Mouse (Mus musculus) ES-Bruce4 (cell line): ENCODE measurements at regions not wholly inside any gene's neighbourhood (a gene's known extent, or its start where the extent isn't known, plus 50 kb on each side); places are given as distances from the start of the nearest gene placed in this dataset.

Experiments used
- CTCF ChIP-seq: IDR thresholded peaks from one replicate; pipeline ENCODE4 v1.8.1; 2011; ENCODE audit warnings: low read depth, low read length
- POLR2A ChIP-seq: IDR thresholded peaks from one replicate; pipeline ENCODE4 v1.8.1; 2011; ENCODE audit warnings: low read length; ENCODE audit not compliant: insufficient read depth

DNA sequence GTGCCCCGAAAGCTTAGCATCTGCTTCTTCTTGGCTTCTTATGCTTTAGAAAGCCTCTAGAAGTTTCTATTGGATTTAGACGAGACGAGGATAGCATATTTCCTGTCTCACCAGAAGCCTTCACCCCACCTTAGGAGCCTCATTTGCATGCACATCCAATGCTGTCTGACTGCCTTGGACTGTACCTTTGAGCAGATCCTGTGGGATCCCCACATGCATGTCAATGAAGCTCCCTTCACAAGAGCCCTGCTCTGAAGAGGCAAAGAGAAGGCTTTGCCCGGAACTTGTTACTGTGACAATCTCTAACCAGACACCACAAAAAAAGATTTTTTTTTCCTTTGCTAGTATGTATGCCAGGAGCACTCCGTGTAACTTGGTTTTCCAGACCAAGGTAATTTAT, 171.3 kb downstream of the Faxc start:
- TF ChIP-seq CTCF (no peak), POLR2A (no peak)
